Mouse (Mus musculus): ENCODE data around the gene Ikbke.
A peak's percentile ranks its signal among the peaks of the same experiment; 100 is the strongest.

Gene Ikbke

GRCm38 (mm10) chr1:131239576-131240193 is 39.7 kb downstream of the Ikbke start:
- DNase-seq (ENCODE audit: low read depth, low spot score): peak; percentile 62

- DNase-seq (ENCODE audit: low read depth, low spot score): peak; percentile 78
Observed at GRCm38 (mm10) chr1:131238931-131239381, 40.5 kb downstream of the Ikbke start.

GRCm38 (mm10) chr1:131236077-131236476 is 43.3 kb downstream of the Ikbke start:
- DNase-seq (ENCODE audit: low read depth, low spot score): no peak

DNA sequence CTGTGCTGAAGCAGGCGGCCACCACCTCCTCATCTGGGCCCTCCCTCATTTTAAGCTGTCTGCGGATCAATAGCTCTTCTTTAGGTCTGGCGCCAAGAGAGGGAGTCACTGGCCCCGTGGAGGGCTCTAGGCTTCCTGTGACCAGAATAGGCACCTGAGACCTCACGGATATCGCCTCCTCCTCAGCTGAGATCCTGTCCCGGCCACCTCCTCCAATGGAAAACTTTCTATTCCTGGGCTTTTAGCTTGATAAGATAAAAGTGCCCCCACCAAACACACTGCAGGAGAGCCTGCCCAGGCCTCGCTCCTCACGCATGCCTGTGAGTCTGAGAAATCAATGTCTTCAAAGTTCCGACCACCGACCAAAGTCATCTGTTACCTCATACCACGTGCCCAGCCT is 45.9 kb downstream of the Ikbke start:
- no peak for DNase-seq (ENCODE audit: low read depth, low spot score)

- DNase-seq (ENCODE audit: low read depth, low spot score): no peak
Observed at GRCm38 (mm10) chr1:131228659-131229058, 50.7 kb downstream of the Ikbke start.

- DNase-seq (ENCODE audit: low read depth, low spot score): peak; percentile 40
Observed at GRCm38 (mm10) chr1:131228225-131228624, 51.2 kb downstream of the Ikbke start.

DNA sequence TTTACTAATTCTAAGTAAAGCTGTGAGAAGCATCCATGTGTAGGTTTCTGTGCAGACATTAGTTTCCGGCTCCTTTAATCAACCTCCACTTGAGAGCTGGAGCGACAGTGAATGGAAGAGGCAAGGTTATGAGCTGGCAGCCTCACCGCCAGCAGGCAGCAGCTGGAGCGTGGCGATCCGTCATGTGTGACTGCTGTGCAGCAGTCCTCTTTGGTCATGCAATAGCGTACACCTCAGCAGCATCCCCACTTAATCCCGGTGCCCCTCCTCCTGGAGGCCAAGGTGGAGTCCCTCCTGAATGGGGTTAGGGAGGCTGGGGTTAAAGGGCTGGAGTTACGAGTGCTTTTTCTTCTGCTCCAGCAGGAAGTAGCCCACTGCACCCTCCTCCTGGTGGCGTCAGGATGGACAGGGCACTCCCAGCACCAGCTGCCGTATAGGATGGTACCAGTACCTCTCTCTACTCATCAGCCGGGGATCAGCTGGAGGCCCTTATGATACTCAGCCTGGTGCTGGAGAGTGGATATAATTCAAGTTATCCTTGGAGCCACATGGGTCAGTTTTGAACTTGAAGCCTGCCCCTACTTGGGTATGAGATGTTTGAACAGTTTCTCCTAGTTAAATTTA is 54.4 kb downstream of the Ikbke start:
- DNase-seq (ENCODE audit: low read depth, low spot score): no peak

- DNase-seq (ENCODE audit: low read depth, low spot score): no peak
Observed at GRCm38 (mm10) chr1:131223345-131223744, 56.1 kb downstream of the Ikbke start.

DNA sequence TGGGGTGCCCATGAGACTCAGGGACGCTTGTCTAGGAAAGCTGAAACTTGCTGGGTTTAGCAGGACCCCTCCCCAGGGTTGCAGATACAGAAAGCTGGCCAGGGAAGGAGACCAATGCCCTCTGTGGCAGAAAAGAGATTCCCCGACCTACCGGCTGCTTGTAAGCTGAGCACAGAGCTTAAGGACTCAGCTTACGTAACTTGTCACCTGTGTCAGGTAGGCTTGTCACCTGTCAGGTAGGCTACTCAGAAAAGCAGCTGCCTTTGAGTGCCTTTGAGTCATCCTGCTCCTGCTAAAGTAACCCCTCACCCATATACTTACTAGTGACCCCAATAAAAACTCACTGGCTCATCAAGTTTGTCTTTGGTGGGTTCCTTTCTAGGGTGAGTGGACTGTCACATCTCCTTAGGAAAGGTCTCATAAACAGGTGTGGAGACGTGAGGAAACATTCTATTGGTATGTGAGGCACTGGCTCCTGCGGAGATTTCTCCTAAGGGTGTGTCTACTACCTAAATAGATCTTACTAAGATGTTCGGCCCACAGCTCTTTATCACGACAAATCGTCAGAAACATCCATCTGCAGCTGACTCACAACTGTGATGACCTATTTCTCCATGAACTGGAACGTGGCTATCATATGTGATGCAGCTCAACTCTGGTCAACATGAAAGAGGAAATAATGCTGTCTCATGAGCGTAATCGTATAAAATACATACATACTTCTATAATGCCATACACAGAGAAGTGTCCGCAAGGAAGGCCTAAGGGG is 57.4 kb downstream of the Ikbke start:
- peak; percentile 47 for DNase-seq (ENCODE audit: low read depth, low spot score)

DNA sequence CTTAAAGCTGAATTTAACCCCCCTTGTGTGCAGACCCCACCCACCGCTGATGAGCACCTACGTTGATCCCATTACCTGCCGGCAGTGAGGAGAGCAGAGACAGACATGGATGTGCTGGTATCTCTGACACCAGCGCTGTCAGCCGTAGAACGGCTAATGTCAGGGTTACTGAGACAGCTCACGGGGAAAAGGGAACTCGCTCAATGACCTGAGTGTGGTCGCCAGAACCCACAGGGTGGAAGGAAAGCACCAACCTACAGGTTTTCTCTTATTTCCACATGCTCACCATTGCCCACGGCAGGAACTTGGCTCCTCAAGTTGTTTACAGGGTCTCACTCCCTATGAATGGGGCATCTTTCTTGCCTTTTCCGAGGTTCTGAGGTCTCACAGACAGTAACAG is 60.5 kb downstream of the Ikbke start:
- DNase-seq (ENCODE audit: low read depth, low spot score): no peak

GRCm38 (mm10) chr1:131213361-131213760 is 66.0 kb downstream of the Ikbke start:
- DNase-seq (ENCODE audit: low read depth, low spot score): no peak

DNA sequence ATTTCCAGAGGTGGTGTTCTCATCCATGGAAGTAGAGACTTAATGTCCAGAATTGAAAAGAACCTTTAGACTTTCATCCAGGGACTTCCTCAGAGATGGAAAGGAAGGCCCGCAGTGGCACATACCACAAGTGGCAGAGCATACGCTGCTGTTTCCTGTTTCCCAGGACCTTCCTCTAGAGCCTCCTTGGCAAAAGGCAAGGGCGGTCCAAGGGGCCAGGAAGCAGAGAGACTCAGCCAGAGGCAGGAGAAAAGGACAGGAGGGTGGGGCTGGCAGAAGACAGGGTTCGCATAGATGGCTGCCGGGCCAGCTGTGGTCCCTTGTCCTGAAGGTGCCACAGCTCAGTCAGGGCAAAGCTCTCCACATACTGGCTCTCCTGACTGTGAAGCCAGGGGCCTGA is 66.5 kb downstream of the Ikbke start:
- no peak for DNase-seq (ENCODE audit: low read depth, low spot score)

DNA sequence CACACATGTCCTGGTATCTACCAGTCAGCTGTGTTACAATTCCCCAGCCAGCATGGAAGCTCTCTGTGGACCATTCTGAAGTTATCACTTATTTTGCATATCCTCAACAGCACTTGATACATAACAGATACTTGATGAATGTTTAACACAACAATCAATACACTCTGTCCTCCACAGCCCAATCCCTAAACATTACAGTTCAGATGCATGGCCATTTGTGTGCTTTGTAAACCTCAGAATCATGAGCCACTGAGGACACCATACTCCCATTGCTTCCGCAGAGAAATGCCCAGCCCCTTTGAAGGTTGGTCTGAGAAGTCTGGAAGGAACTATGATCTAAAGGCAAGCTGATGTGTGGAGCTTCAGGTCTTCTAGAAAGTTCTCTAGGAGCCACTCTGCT is 67.8 kb downstream of the Ikbke start:
- DNase-seq (ENCODE audit: low read depth, low spot score): no peak

GRCm38 (mm10) chr1:131209971-131210426 is 69.4 kb downstream of the Ikbke start:
- peak; percentile 74 for DNase-seq (ENCODE audit: low read depth, low spot score)

- no peak for DNase-seq (ENCODE audit: low read depth, low spot score)
Observed at GRCm38 (mm10) chr1:131208800-131209199, 70.6 kb downstream of the Ikbke start.

- no peak for DNase-seq (ENCODE audit: low read depth, low spot score)
Observed at GRCm38 (mm10) chr1:131208081-131208480, 71.3 kb downstream of the Ikbke start.

GRCm38 (mm10) chr1:131207531-131207930 is 71.9 kb downstream of the Ikbke start:
- DNase-seq (ENCODE audit: low read depth, low spot score): peak; percentile 54

GRCm38 (mm10) chr1:131206342-131206741 is 73.1 kb downstream of the Ikbke start:
- no peak for DNase-seq (ENCODE audit: low read depth, low spot score)

GRCm38 (mm10) chr1:131204461-131204860 is 74.9 kb downstream of the Ikbke start:
- DNase-seq (ENCODE audit: low read depth, low spot score): no peak
